Mouse (Mus musculus) liver, embryonic 14.5 days (tissue): ENCODE results near the gene Cd200r4.

Source experiments
- CTCF ChIP-seq: IDR thresholded peaks from 2 replicates; pipeline ENCODE4 v1.5.1; 2016; ENCODE audit warnings: antibody characterized with exemption, low read depth, control low read depth
- EP300 ChIP-seq: IDR thresholded peaks from 2 replicates; pipeline ENCODE4 v1.6.1; 2016; ENCODE audit warnings: antibody characterized with exemption, low read depth

DNA sequence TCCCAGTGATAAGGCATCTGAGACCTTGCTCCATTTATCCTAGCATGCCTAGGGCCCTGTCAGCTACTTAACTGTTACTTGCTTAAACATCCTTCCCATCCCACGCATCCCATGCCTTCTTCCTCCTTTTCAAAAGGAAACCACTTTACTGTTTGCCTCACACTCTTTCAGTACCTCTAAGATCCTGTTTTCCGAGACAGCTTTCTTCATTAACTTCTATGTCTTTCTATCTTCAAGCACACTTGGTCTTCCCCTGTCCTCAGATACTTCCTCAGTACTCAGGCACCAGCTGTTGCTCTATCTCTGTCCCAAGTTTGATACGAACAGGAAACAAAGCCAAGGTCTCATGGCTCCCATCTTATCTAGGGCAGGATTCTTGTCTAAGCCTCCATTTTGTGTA is 37.9 kb upstream of the Cd200r4 start:
- TF ChIP-seq CTCF (no peak), EP300 (no peak)
